Mouse (Mus musculus) olfactory bulb, adult 2 months (tissue): ENCODE data around the gene Map3k12.

ENCODE experiments used
- CTCF ChIP-seq: fragments of 200-500 bp; IDR thresholded peaks from 2 replicates; pipeline ENCODE4 v1.5.1; 2012; ENCODE audit warnings: low read depth, mild to moderate bottlenecking, low read length, moderate library complexity; ENCODE audit not compliant: insufficient read depth
- POLR2A ChIP-seq: fragments of 200-500 bp; IDR thresholded peaks from 2 replicates; pipeline ENCODE4 v1.6.1; 2012; ENCODE audit warnings: mild to moderate bottlenecking, low read depth, low read length, moderate library complexity; ENCODE audit not compliant: insufficient read depth

- no peak for TF ChIP-seq CTCF
- TF ChIP-seq POLR2A = no peak
Measured at GRCm38 (mm10) chr15:102516293-102516692, 571 bp downstream of the Map3k12 start.
